Mouse (Mus musculus) lung, adult 18-20 months (tissue): ENCODE results near the gene Vmn2r83.
A peak's percentile ranks its signal among the peaks of the same experiment; 100 is the strongest.

Source experiments
- DNase-seq, 2 experiments: peaks; one replicate each; pipeline ENCODE4 v3.0.0; 2022; ENCODE audit warnings: mixed read lengths in 2 of 2

Gene Vmn2r83

GRCm38 (mm10) chr10:79537781-79538180 lies 69.2 kb downstream of the Vmn2r83 start:
- no peak for DNase-seq

DNA sequence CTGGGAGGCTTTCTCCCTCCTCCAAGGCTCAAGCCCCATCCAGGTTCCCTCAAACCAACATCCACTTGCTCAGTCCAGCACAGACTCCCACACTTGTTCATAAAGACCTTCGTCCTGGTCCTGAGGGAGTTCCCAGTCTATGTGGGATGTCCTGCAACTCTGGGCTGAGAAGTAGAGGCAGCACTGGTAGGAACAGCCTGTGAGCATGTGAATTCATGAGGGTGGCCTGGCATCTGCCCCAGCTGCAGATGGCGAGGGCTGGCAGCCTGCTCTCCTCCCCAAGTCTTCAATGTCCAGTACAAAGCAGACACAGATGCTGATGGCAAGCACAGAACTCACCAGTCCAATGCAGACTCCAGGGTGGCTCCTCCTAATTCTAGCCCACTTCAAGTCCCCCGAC lies 69.8 kb downstream of the Vmn2r83 start:
- peak in 1 of 2 experiments; percentile 1 for DNase-seq

- DNase-seq, result no peak
Measured at GRCm38 (mm10) chr10:79538873-79539272, 70.3 kb downstream of the Vmn2r83 start.

DNA sequence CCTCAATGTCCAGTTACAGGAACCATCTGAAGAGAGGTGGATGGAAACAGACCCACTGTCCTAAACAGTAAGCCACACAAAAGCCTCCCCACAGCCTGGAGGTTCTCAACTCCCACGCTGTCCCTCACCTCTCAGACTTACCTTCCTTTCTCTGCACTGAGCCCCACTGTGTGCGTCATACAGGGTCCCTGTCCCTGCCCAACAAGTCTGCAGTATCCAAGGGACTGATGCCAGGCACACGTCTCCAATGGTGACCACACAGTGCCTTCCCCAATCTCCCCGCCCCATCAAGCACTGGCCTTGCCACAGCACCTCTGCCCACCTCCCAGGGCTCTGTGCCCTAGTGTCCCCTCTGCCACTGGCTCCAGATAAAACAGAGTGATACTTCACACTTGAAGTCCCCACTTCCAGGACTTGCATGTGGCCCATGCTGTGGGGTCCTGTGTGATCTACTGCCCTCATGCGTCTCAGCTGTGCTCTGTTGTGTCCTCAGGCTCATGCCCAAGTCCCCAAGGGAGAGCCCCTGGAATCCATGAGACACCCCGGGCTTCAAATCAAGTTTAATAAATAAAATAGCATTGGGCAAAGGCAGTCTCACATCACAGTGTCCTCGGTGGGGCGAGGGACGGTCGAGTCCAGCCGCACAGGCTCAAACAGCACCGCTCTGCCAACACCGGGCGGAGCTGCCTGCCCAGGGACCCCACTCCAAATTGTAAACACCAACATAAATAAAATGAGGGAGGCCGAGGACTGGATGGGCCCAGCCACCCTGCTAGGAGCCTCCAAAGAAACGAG lies 71.4 kb downstream of the Vmn2r83 start:
- DNase-seq, result peak in 1 of 2 experiments; percentile 1

GRCm38 (mm10) chr10:79540746-79541145 lies 72.2 kb downstream of the Vmn2r83 start:
- DNase-seq, result peak in 1 of 2 experiments; percentile 1

- DNase-seq, result peak in 1 of 2 experiments; percentile 2
Measured at GRCm38 (mm10) chr10:79541522-79541921, 73.0 kb downstream of the Vmn2r83 start.

GRCm38 (mm10) chr10:79542171-79542570 lies 73.6 kb downstream of the Vmn2r83 start:
- DNase-seq, result peak in 1 of 2 experiments; percentile 1
